Mouse (Mus musculus) stomach, embryonic 14.5 days (tissue): ENCODE measurements around the gene Dip2b. TPM values are rescaled to one million over a fixed set of nuclear protein-coding genes. Genes with fewer than 3 reads are reported as not detected.

Experiments
- ATAC-seq: fragments of 200-750 bp; cut with Nextera tagmentation; 2 replicates; pipeline ENCODE4 v1.8.0; 2017; ENCODE audit warnings: low read depth, moderate TSS enrichment; ENCODE audit not compliant: insufficient number of reproducible peaks, insufficient read depth, low FRiP score
- H3K27ac ChIP-seq: fragments of 300-500 bp; sonication (generic); 2 replicates; pipeline ENCODE4 v1.5.1; 2014; ENCODE audit warnings: mild to moderate bottlenecking, low read length, moderate library complexity, mixed read lengths
- H3K27me3 ChIP-seq: fragments of 300-500 bp; sonication (generic); 2 replicates; pipeline ENCODE4 v1.6.1; 2014; ENCODE audit warnings: low read length, control low read depth, mixed read lengths; ENCODE audit not compliant: control insufficient read depth, insufficient read depth
- H3K36me3 ChIP-seq: fragments of 300-500 bp; sonication (generic); 2 replicates; pipeline ENCODE4 v1.6.1; 2014; ENCODE audit warnings: mild to moderate bottlenecking, control low read depth, low read length, moderate library complexity, mixed read lengths; ENCODE audit not compliant: control insufficient read depth, insufficient read depth
- H3K4me1 ChIP-seq: fragments of 300-500 bp; sonication (generic); 2 replicates; pipeline ENCODE4 v1.6.1; 2014; ENCODE audit warnings: low read length, control low read depth, mixed read lengths; ENCODE audit not compliant: control insufficient read depth, insufficient read depth
- H3K4me2 ChIP-seq: fragments of 300-500 bp; sonication (generic); replicated peaks from 2 replicates; pipeline ENCODE4 v1.6.1; 2014; ENCODE audit warnings: low read depth, low read length, control low read depth
- H3K4me3 ChIP-seq: fragments of 300-500 bp; sonication (generic); 2 replicates; pipeline ENCODE4 v1.5.1; 2014; ENCODE audit warnings: low read depth, low read length, control low read depth
- H3K9ac ChIP-seq: fragments of 300-500 bp; sonication (generic); replicated peaks from 2 replicates; pipeline ENCODE4 v1.6.1; 2014; ENCODE audit warnings: low read depth, mild to moderate bottlenecking, control low read depth, low read length, moderate library complexity, mixed read lengths
- H3K9me3 ChIP-seq: fragments of 300-500 bp; sonication (generic); 2 replicates; pipeline ENCODE4 v1.6.1; 2016; ENCODE audit warnings: low read depth, low read length, control low read depth; ENCODE audit not compliant: control insufficient read depth
- WGBS: fragments of 180-500 bp; shearing (Covaris S2); extraction: QIAGEN DNeasy Blood & Tissue Kit; methylation state at CpG from one replicate; pipeline ENCODE4 v1.1.7; 2014; 5-methylcytosine and 5-hydroxymethylcytosine counted together
- polyA plus RNA-seq: library from polyadenylated mRNA; unstranded; fragments of >200 nt; fragmentation: Nextera tagmentation; extraction: Ambion mirVana; gene quantifications from 2 replicates; pipeline ENCODE4 v1.2.1, GENCODE M21; 2014

The Dip2b gene
- polyA plus RNA-seq, 1 experiment from 2014 or later = 18.2 TPM

DNA sequence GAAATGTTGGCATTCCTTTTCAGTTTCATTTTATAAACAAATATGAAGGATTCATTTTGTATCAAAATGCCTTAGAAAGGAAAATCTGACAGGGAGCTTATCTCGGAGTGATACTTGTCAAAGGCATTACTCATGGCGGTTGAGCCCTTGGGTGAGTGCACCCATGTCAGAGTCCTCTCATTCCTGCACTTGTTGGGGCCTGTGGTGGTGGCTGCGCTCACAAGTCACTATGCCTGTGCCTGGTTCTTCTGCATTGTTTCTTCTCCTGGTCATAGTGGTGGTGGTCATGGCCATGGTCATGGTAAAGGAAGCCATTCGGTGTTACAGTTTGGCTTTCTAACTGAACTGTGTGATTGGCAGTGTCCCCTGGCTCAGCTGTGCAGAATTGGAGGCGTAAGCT is 44.3 kb downstream of the Dip2b start:
- H3K36me3 ChIP-seq = no peaks in the 10 kb centered on the region
- H3K4me2 ChIP-seq = no peak overlapping the region
- H3K4me1 ChIP-seq = no peaks in the 10 kb centered on the region
- no peak for ATAC-seq
- no peaks in the 10 kb centered on the region for H3K9me3 ChIP-seq
- H3K27me3 ChIP-seq = no peaks in the 10 kb centered on the region
- WGBS = 83% methylated on average over 5 of the region's 5 CpGs
- H3K9ac ChIP-seq = no peak overlapping the region
- no peak overlapping the region for H3K27ac ChIP-seq
- H3K4me3 ChIP-seq = no peak overlapping the region

DNA sequence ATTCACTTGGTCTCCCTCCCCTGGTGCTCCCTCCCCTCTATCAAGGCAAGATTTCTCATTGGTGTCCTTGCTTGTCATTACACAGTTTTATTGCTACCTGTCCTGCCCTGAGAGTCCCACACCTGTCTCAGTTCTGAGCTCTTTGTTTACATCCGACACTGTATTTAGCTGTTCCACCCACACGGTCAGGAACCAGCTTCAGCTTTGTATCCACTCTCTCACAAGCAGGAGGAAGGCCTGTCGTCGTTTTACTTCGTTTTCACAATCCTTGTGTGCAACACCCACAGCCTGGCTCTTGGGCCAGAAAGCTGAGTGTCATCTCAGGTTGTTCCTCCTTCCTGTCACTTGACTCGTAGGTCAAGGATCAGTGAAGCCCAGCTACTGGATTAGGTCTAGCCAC is 45.4 kb downstream of the Dip2b start:
- Histone ChIP-seq H3K9ac (no peak overlapping the region), H3K4me1 (no peaks in the 10 kb centered on the region), H3K4me2 (no peak overlapping the region), H3K27ac (no peak overlapping the region), H3K27me3 (no peaks in the 10 kb centered on the region), H3K36me3 (no peaks in the 10 kb centered on the region), H3K9me3 (no peaks in the 10 kb centered on the region), H3K4me3 (no peak overlapping the region)
- no peak for ATAC-seq
- 60% methylated on average over 6 of the region's 6 CpGs for WGBS

DNA sequence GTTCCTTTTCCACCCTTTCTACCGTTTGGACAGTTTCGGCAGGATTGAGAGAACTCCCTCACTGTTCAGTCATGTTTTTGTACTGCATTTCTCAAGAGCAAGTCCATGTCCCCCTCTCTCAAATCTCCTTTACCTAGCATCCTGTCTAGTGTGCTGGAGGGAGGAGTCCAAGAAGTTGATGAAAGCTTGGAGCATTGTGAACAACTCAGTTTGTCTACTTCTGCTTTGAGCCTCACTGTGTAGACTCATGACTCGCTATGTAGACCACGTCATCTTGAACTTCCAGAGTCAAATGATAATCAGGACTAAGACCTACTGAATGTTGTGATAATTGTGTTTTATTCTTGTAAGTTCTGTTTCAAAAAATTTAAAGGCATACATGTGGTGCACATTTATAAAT is 46.4 kb downstream of the Dip2b start:
- H3K9ac ChIP-seq = no peak overlapping the region
- H3K36me3 ChIP-seq = no peaks in the 10 kb centered on the region
- 77% methylated on average over 4 of the region's 4 CpGs for WGBS
- H3K27ac ChIP-seq = no peak overlapping the region
- no peak overlapping the region for H3K4me2 ChIP-seq
- H3K4me3 ChIP-seq = no peak overlapping the region
- no peaks in the 10 kb centered on the region for H3K9me3 ChIP-seq
- no peak for ATAC-seq
- peaks cover 5% of the 10 kb centered on the region; the same call in 1 of the 2 replicates for H3K4me1 ChIP-seq
- no peaks in the 10 kb centered on the region for H3K27me3 ChIP-seq

DNA sequence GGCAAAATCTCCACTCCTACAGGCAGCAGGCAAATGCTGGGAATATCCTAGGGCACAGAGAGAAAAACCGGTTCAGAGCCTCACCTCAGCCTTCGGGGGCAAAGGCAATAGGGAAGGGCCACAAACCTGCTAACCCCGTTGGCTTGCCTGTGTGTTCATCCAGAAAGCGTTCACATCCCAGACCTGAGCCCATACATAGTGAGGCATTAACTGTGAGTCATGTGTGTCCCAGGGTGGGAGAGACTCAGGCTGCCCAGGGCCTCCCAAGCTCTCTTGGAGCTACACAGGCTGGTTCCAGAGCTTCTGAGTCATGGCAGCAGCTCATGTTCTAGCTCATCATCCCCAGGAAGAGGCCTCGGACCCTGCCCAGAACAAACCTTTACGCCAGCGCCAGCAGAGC is 49.6 kb downstream of the Dip2b start:
- no peaks in the 10 kb centered on the region for H3K27me3 ChIP-seq
- H3K4me1 ChIP-seq = peaks cover 14% of the 10 kb centered on the region
- no peak overlapping the region for H3K9ac ChIP-seq
- no peaks in the 10 kb centered on the region for H3K36me3 ChIP-seq
- no peak overlapping the region for H3K4me2 ChIP-seq
- H3K4me3 ChIP-seq = no peak overlapping the region
- 73% methylated on average over 7 of the region's 7 CpGs for WGBS
- peak overlapping the region; percentile 45; the same call in 1 of the 2 replicates for H3K27ac ChIP-seq
- H3K9me3 ChIP-seq = no peaks in the 10 kb centered on the region
- 0 out of 2 replicates have a peak, but pooled peaks have one; percentile 39 for ATAC-seq

DNA sequence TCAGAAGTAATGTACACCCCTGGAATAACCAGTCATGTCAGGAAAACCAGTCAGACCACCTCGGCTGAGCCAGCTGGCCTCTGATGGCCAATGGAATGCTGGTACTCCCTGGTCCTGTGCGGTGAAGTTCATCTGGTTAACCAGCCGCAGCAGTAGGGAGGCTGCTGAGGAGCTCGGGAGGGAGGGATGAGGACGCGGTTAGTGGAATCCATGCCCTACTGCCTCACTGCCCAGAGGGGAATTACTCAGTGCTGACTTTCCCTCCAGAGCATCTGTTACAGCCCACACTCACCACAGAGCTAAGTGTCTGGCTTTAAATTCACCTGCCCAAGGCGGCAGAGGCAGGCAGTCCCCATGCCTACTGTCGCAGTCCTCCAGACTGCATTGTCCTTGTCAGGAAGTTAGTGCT is 51.2 kb downstream of the Dip2b start:
- Histone ChIP-seq H3K9ac (no peak overlapping the region), H3K36me3 (no peaks in the 10 kb centered on the region), H3K9me3 (no peaks in the 10 kb centered on the region), H3K4me2 (no peak overlapping the region), H3K27me3 (no peaks in the 10 kb centered on the region), H3K4me3 (no peak overlapping the region), H3K4me1 (peaks cover 14% of the 10 kb centered on the region), H3K27ac (peak overlapping the region; percentile 45; the same call in 1 of the 2 replicates)
- 24% methylated on average over 8 of the region's 8 CpGs for WGBS
- peak; percentile 87 for ATAC-seq

DNA sequence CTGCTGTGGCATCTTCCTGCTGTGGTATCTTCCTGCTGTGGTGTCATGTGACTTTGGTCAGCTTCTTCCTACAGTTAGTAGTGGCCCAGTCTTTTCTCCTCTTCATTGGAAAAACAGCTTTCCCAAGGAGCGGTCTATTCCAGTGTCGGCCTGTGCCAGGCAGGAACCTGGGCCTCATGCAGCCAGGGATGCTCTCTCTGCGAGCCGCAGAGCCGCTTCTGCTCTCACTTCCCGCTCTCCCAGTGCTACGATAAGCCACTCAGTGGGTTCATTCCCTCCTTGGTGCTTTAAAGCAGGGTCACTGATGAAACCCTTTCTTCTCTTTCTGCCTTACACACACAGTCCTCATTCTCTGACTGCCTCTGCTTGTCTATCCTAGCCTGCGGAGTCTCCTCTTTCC is 53.4 kb downstream of the Dip2b start:
- Histone ChIP-seq H3K4me1 (peaks cover 14% of the 10 kb centered on the region), H3K36me3 (no peaks in the 10 kb centered on the region), H3K27ac (no peak overlapping the region; the same call in 1 of the 2 replicates), H3K4me2 (no peak overlapping the region), H3K9ac (no peak overlapping the region), H3K27me3 (no peaks in the 10 kb centered on the region), H3K9me3 (no peaks in the 10 kb centered on the region), H3K4me3 (no peak overlapping the region)
- ATAC-seq = no peak
- WGBS = 58% methylated on average over 8 of the region's 8 CpGs

DNA sequence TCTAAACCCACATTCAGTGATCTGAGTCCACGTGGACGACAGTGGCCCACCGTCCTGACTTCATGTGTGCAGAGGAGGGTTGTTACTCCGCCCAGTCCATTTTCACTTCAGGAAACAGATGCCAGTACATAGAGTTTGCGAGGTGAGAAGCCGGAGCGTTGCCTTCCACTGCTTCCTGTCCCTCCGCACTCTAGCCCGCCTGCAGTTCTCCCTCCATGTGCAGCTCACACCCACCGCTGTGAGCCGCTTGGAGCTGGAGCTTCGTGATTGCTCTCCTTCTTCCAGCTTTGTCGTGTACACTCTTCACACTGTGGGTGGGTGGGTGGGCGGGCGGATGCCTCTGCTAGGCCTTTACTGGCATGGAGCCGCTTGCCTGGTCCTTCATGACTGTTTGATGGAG is 53.8 kb downstream of the Dip2b start:
- Histone ChIP-seq H3K27me3 (no peaks in the 10 kb centered on the region), H3K9me3 (no peaks in the 10 kb centered on the region), H3K4me3 (no peak overlapping the region), H3K4me2 (no peak overlapping the region), H3K27ac (no peak overlapping the region; the same call in 1 of the 2 replicates), H3K36me3 (no peaks in the 10 kb centered on the region), H3K9ac (no peak overlapping the region), H3K4me1 (peaks cover 14% of the 10 kb centered on the region)
- 34% methylated on average over 16 of the region's 16 CpGs for WGBS
- ATAC-seq = no peak

DNA sequence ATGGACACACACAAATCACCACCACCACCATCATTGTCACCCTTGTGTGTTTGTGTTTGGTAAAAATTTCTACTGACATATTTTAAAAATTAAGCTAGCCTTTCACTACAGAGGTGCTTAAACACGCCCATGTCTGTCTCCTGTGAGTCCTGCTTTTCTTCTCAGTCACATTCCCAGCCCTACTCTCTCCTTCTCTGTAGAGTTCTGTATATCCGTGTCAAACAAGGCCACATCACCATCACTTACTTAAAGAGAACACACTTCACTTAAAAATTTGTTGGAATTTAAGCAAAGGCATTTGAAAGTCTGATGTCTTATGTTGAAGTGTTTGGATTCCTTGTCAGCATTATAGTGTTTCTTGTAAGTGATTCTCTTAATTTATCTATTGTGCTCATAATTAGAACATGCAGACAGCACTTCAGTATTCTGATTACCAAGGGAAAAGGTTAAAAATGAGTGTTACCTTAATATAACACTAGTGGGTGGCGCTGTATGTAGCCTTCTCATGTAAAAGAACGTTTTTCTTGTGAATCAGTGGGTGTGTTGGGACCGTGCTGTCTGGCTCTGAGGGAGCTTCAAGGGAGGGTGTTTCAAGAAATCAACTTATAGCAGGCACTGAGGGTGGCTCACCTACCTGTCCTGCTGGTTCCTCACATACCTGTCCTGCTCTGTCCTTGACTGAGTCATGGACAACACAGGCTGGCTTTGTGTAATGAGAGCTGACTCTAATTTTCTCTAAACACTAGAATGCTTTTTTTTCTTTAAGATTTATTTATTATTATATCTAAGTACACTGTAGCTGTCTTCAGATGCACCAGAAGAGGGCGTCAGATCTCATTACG is 58.3 kb downstream of the Dip2b start:
- no peak for ATAC-seq
- H3K27ac ChIP-seq = no peak overlapping the region
- WGBS = 74% methylated on average over 6 of the region's 7 CpGs

More for the DNA sequence above, 58.3 kb downstream of the Dip2b start:
- H3K4me1 ChIP-seq = peaks cover 9% of the 10 kb centered on the region; the same call in 1 of the 2 replicates
- H3K27me3 ChIP-seq = no peaks in the 10 kb centered on the region
- H3K36me3 ChIP-seq = no peaks in the 10 kb centered on the region
- no peak overlapping the region for H3K4me3 ChIP-seq
- H3K4me2 ChIP-seq = no peak overlapping the region
- no peak overlapping the region for H3K9ac ChIP-seq
- no peaks in the 10 kb centered on the region for H3K9me3 ChIP-seq
